Comparison of ENCODE assay signal across 16 mouse cellular contexts in genomic region chr16:30122211-30123070, GRCm38 (mm10). TPM values are rescaled to one million over a fixed set of nuclear protein-coding genes. Genes with fewer than 3 reads are reported as not detected.
DNase-seq lines count a peak whose midpoint lies in the region; ATAC-seq and TF ChIP-seq lines count a peak whose summit lies in the region.
"Had no signal": no experiment of that assay in that cellular context is flagged by ENCODE, and none has a peak within 500 bp of the region (broad histone marks: within the 10 kb centered on the region; RNA-seq: fewer than 3 reads in every experiment).

No protein-coding gene starts in this region.

- no peak for ATAC-seq in heart, embryonic 11.5 days (replicated peaks; ENCODE audit: insufficient number of reproducible peaks, low FRiP score, low TSS enrichment)
- ATAC-seq in midbrain, embryonic 12.5 days (ENCODE audit: low FRiP score, low read depth) = no peak
- no peak for ATAC-seq in midbrain, embryonic 15.5 days (replicated peaks)
- ATAC-seq in embryonic facial prominence, embryonic 12.5 days (ENCODE audit: insufficient number of reproducible peaks, insufficient read depth, low FRiP score, low TSS enrichment) = no peak
- ATAC-seq: intestine, embryonic 15.5 days had no signal

- no peak for DNase-seq in heart, postnatal 10 days
- peak; percentile 52 for DNase-seq in brain, embryonic 14.5 days (ENCODE audit: low read depth)
- DNase-seq in cerebellum, postnatal 36 days = no peak
- DNase-seq: cerebellum, adult 9-11 months had no signal

- peaks cover 4% of the 10 kb centered on the region; the same call in 1 of the 2 replicates for H3K4me1 ChIP-seq in heart, embryonic 11.5 days (ENCODE audit: control insufficient read depth, insufficient read depth, low read length)
- peaks cover 24% of the 10 kb centered on the region for H3K4me1 ChIP-seq in midbrain, embryonic 12.5 days
- peaks cover 19% of the 10 kb centered on the region for H3K4me1 ChIP-seq in midbrain, embryonic 15.5 days
- peaks cover 25% of the 10 kb centered on the region for H3K4me1 ChIP-seq in embryonic facial prominence, embryonic 12.5 days

- 20% methylated on average over 29 of the region's 29 CpGs for WGBS in heart, embryonic 11.5 days (ENCODE audit: insufficient replicate concordance)
- 6% methylated on average over 29 of the region's 29 CpGs for WGBS in midbrain, embryonic 12.5 days
- 15% methylated on average over 29 of the region's 29 CpGs for WGBS in midbrain, embryonic 15.5 days
- 8% methylated on average over 29 of the region's 29 CpGs for WGBS in embryonic facial prominence, embryonic 12.5 days

- H3K9me3 ChIP-seq in heart, embryonic 11.5 days (replicated peaks; ENCODE audit: control insufficient read depth, low read length) = no peaks in the 10 kb centered on the region
- peaks cover 3% of the 10 kb centered on the region; the same call in 1 of the 2 replicates for H3K9me3 ChIP-seq in midbrain, embryonic 12.5 days
- H3K9me3 ChIP-seq in midbrain, embryonic 15.5 days = no peaks in the 10 kb centered on the region
- H3K9me3 ChIP-seq in embryonic facial prominence, embryonic 12.5 days = no peaks in the 10 kb centered on the region
- H3K9me3 ChIP-seq: embryonic facial prominence, embryonic 13.5 days; G1E; heart, embryonic 13.5 days; hindbrain, embryonic 13.5 days; intestine, embryonic 15.5 days; kidney, embryonic 15.5 days; limb, embryonic 15.5 days had no signal

- H3K27me3 ChIP-seq in heart, embryonic 11.5 days (ENCODE audit: control insufficient read depth, insufficient read depth, low read length) = peaks cover 30% of the 10 kb centered on the region
- H3K27me3 ChIP-seq in midbrain, embryonic 12.5 days = peaks cover 89% of the 10 kb centered on the region
- peaks cover 52% of the 10 kb centered on the region for H3K27me3 ChIP-seq in midbrain, embryonic 15.5 days (replicated peaks)
- 0 out of 2 replicates have a peak, but pooled peaks cover 2% of the 10 kb centered on the region for H3K27me3 ChIP-seq in embryonic facial prominence, embryonic 12.5 days
- H3K27me3 ChIP-seq: intestine, embryonic 15.5 days; limb, embryonic 15.5 days had no signal

- H3K4me3 ChIP-seq in heart, embryonic 11.5 days (ENCODE audit: low read depth, low read length) = no peak overlapping the region
- no peak overlapping the region for H3K4me3 ChIP-seq in midbrain, embryonic 12.5 days
- no peak overlapping the region for H3K4me3 ChIP-seq in midbrain, embryonic 15.5 days
- no peak overlapping the region for H3K4me3 ChIP-seq in embryonic facial prominence, embryonic 12.5 days
- H3K4me3 ChIP-seq: embryonic facial prominence, embryonic 13.5 days; heart, embryonic 13.5 days; hindbrain, embryonic 13.5 days; intestine, embryonic 15.5 days; kidney, embryonic 15.5 days; limb, embryonic 15.5 days had no signal

- TF ChIP-seq POLR2A in brain, embryonic 14.5 days (IDR thresholded peaks at IDR 0.05; ENCODE audit: borderline replicate concordance, extremely low read depth, insufficient read depth, insufficient read length, poor library complexity, severe bottlenecking) = no peak

- no peak overlapping the region for H3K27ac ChIP-seq in heart, embryonic 11.5 days (ENCODE audit: low read depth, low read length)
- H3K27ac ChIP-seq in midbrain, embryonic 12.5 days (replicated peaks) = no peak overlapping the region
- H3K27ac ChIP-seq in midbrain, embryonic 15.5 days = no peak overlapping the region
- H3K27ac ChIP-seq in embryonic facial prominence, embryonic 12.5 days = no peak overlapping the region
- H3K27ac ChIP-seq: embryonic facial prominence, embryonic 13.5 days; heart, embryonic 13.5 days; hindbrain, embryonic 13.5 days; intestine, embryonic 15.5 days; kidney, embryonic 15.5 days; limb, embryonic 15.5 days; macrophage had no signal

- H3K36me3 ChIP-seq in heart, embryonic 11.5 days (ENCODE audit: control insufficient read depth, insufficient read depth, low read length) = no peaks in the 10 kb centered on the region
- no peaks in the 10 kb centered on the region for H3K36me3 ChIP-seq in midbrain, embryonic 12.5 days
- no peaks in the 10 kb centered on the region for H3K36me3 ChIP-seq in midbrain, embryonic 15.5 days (replicated peaks)
- H3K36me3 ChIP-seq in embryonic facial prominence, embryonic 12.5 days = no peaks in the 10 kb centered on the region
- H3K36me3 ChIP-seq: embryonic facial prominence, embryonic 13.5 days; G1E; heart, embryonic 13.5 days; hindbrain, embryonic 13.5 days; intestine, embryonic 15.5 days; kidney, embryonic 15.5 days; limb, embryonic 15.5 days had no signal

- intact Hi-C loops in heart, postnatal 10 days (cut with DNase I) = loop anchor here (1.0 kb wide), 1 partner anchor 13 kb away; no protein-coding TSS in a partner anchor

- no peak for TF ChIP-seq CTCF in brain, embryonic 14.5 days (IDR thresholded peaks at IDR 0.05; ENCODE audit: borderline replicate concordance, extremely low read depth, insufficient read depth, insufficient read length)

- H3K9ac ChIP-seq in heart, embryonic 11.5 days (ENCODE audit: low read depth, low read length) = no peak overlapping the region
- H3K9ac ChIP-seq in midbrain, embryonic 12.5 days (replicated peaks) = no peak overlapping the region
- H3K9ac ChIP-seq in midbrain, embryonic 15.5 days = no peak overlapping the region
- H3K9ac ChIP-seq in embryonic facial prominence, embryonic 12.5 days = no peak overlapping the region
- H3K9ac ChIP-seq: embryonic facial prominence, embryonic 13.5 days; heart, embryonic 13.5 days; hindbrain, embryonic 13.5 days; intestine, embryonic 15.5 days; kidney, embryonic 15.5 days; limb, embryonic 15.5 days had no signal

- H3K4me2 ChIP-seq in heart, embryonic 11.5 days = peak overlapping the region; percentile 8; the same call in 1 of the 2 replicates
- H3K4me2 ChIP-seq in midbrain, embryonic 12.5 days (replicated peaks) = 0 out of 2 replicates have a peak overlapping the region, but pooled peaks have one; percentile 10
- no peak overlapping the region for H3K4me2 ChIP-seq in midbrain, embryonic 15.5 days
- H3K4me2 ChIP-seq in embryonic facial prominence, embryonic 12.5 days (replicated peaks) = peak overlapping the region; percentile 13; the same call in 1 of the 2 replicates
- H3K4me2 ChIP-seq: embryonic facial prominence, embryonic 13.5 days; heart, embryonic 13.5 days; hindbrain, embryonic 13.5 days; intestine, embryonic 15.5 days; kidney, embryonic 15.5 days; limb, embryonic 15.5 days had no signal

RNA-seq across cellular contexts. Expression of gene Hes1, which starts 58.3 kb away (rescaled TPM):
- 29.1 and 30.3 TPM in 2 replicates for polyA plus RNA-seq in heart, embryonic 11.5 days (2014; fragmentation: Nextera tagmentation; extraction: Ambion mirVana)
- total RNA-seq in heart, postnatal 10 days (2021) = 10 to 100 TPM; 49.0 to 58.4 TPM
- 30.5 and 37.9 TPM in 2 replicates for polyA plus RNA-seq in midbrain, embryonic 12.5 days (2016; fragmentation: Nextera tagmentation; extraction: Ambion mirVana)
- 11.1 and 12.4 TPM in 2 replicates for polyA plus RNA-seq in midbrain, embryonic 15.5 days (2015; fragmentation: Nextera tagmentation; extraction: Ambion mirVana)
- polyA plus RNA-seq in brain, embryonic 14.5 days (2012; rRNA removed) = 44.6 and 58.9 TPM in 2 replicates
- polyA plus RNA-seq in embryonic facial prominence, embryonic 12.5 days (2016; fragmentation: Nextera tagmentation; extraction: Ambion mirVana) = 64.0 and 65.2 TPM in 2 replicates
- polyA plus RNA-seq: macrophage had no signal
